Mouse (Mus musculus) CH12F3 (cell line): Measurements from ENCODE around the gene Lrrc63.
"Not testable (repeated sequence)": the region's sequence is repeated elsewhere in the genome, so short reads cannot be mapped to it uniquely, and the experiment has no call there.

ENCODE experiments used
- in situ Hi-C: fragments of 300-500 bp; cut with MboI; formaldehyde crosslinking; loops from 2 replicates; pipeline ENCODE4 v1.14.3; 2020; ENCODE audit warnings: low sequenced_read_pairs

The Lrrc63 gene

DNA sequence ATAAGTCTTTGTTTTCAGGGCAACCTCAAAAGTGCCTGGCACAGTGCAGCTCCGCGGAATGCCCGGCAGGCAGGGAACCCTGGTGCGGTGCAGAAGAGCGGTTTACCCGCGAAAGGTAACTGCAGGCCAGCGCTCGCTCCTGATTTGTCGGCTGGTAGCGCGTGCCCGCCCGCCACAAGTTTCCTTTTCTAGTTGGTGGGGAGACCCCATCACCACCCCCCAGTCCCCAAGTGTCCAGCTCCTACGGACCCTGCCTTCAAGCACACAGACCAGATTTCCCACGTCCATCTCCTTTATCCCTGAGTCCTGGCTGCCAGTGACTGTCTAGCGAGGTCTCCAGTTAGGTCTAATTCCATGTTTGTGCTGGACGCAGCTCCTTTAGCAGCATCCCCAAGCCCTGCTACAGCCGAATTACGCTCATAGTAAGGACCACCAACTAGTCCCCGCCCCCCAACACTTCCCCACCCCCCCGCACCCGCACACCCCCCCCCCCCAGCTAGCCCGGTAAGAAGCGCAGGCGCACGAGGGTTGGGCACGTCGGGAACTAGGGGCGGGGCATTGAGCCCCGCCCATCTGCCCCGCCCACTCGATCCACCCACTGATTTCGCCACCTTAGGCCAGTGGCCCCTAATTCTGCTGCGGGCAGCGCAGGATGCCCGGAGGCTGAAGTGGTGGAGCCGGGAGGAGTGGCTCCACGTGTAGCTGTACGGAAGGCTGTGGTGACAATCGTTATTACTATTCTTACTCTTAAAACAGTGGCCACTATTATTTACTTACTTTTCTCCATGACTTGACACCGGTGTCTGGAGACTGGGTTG, at the start of gene Lrrc63, which contains the start of gene Lcp1:
TSS of gene Lrrc63 (minus strand) at position 381 of the 818 bp plus-strand sequence.
TSS of gene Lcp1 (plus strand) at position 601 of the 818 bp plus-strand sequence.
- in situ Hi-C loops = no loop called here

DNA sequence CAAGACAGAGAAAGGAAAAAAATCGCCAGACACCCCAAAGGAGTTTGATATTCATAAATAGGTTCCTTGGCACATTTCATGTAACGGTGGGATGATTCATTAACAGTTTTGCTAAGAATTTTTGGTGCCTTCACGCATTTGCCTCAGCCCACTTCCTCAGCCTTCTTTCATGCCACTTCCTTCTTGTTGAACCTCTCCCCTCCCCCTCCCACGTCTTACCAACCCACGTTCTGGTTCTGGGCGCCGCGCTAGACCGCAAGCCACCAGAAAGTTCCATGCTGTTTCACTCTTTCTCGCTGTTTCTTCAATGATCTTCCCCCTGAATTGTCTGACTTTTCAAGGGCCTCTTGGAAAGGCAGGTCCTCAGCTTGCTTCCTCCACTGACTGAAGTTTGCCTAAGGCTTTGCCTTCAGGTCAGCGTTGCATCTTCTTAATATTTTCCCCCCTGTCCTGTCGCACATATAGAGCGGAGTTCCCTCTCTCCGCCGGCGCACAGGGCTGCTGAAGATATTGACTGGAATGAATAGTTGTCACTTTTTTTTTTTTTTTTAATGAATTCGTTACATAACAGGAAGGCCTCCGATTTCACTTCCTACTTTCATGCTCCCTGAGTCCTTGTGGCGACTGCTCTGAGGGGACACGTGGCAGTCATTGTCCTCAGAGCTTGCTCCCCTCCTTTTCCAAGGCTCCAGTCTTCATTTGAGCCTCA, 48.7 kb upstream of the Lrrc63 start:
- in situ Hi-C loops = no loop called here

DNA sequence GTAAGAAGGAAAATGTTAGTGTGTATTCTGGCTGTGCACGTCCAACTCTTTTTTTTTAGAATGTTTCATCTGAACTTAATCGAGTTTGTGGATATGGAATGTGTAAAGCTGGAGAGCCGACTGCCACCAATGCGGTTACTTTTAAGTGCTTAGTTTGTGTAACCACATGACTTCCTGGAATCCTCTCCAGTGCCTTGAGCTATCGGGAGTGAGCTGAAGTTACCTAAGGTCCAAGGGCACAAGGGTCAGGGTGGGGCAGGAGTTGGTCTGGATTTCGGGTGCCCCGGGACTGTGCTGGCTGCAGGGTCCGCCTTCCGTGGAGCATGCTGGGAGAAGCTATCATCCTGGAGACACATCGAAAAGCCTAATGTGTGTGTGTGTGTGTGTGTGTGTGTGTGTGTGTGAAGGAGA, 48.1 kb upstream of the Lrrc63 start:
- in situ Hi-C loops = no loop called here

DNA sequence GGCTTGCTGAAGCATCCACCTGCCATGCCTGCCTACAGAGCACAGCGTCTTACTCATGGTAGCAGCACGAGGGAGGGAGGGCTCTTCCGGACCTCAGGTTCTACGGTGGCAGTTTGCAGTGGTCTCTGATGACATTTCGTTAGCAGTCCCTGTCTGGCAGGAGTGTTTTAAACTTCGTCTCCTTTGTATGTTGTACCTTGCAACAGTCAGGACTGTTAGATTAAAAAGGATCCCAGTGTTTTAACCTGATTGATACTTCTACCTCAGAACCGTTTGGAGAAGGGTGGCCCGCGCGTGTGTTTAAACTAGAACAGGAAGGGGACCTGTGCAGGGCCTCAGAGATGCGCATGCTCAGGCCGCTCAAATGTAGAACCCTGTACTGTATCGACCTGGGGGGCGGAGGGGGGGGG, 47.7 kb upstream of the Lrrc63 start:
- in situ Hi-C loops = no loop called here

DNA sequence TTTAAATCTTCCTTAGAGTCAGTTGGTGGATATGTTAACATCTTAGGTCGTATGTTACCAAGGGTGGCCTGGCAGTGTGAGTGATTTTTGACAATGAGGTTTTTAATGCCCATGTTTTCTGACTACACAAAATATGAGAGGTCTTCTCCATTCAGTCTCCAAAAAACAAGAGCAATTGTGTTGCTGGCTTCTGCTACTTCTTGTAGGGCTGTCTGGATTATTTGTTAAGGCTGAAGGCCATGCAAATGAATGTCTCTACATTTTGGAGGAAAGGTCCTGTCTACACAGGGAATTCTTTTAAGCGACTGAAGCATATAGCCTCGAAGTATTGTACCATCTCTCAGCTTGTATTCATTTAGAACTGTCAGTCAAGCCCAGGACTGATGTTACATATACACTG, 46.7 kb upstream of the Lrrc63 start:
- in situ Hi-C loops = no loop called here

DNA sequence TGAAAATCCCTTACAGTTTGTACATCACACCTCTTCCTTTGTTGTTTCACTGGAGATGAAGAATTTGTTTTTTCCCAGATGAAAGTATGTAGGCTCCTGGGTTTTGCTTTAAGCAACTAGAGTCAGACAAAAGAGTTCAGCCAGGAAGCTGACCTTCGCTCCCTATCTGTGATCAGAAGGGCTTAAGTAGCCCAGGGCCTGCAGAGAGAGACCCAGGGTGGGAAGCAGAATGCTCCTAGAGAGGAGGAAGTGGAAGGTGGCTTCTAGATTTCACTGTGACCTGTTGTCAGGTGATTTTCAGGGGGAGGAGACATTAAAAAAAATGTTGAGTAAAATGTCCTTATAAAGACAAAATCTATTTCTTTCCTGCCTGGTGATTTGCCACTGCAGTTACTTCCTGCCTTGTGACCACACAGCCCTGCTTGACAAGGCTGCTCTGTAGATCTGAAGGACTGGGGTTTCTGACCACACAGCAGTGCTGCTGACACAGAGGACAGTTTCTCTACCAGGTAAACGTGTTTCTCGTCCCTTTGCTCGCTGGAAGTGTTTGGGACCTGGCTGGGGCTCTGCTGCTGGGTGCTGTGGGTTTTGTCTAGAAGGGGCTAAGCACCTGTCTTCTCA, 45.9 kb upstream of the Lrrc63 start:
- in situ Hi-C loops = no loop called here

DNA sequence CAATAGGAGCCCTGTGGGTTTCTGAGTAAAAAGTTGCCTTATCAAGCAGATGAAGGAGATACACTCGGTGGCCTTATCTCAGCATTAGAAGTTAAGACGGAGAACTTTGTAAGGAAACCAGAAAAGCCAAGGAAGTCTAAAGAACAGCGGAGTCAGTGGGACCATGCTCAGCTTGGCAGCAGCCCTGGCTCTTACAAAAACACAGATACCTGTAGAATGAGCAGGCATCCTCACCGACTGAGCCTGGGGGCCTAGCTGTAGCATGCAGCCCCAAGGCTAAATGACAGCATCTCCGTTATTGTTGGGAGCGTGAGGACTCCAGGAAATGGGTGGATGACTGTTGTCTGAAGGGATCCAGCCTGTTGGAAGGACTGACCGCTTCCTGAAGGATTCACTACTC, 45.1 kb upstream of the Lrrc63 start:
- in situ Hi-C loops = no loop called here

DNA sequence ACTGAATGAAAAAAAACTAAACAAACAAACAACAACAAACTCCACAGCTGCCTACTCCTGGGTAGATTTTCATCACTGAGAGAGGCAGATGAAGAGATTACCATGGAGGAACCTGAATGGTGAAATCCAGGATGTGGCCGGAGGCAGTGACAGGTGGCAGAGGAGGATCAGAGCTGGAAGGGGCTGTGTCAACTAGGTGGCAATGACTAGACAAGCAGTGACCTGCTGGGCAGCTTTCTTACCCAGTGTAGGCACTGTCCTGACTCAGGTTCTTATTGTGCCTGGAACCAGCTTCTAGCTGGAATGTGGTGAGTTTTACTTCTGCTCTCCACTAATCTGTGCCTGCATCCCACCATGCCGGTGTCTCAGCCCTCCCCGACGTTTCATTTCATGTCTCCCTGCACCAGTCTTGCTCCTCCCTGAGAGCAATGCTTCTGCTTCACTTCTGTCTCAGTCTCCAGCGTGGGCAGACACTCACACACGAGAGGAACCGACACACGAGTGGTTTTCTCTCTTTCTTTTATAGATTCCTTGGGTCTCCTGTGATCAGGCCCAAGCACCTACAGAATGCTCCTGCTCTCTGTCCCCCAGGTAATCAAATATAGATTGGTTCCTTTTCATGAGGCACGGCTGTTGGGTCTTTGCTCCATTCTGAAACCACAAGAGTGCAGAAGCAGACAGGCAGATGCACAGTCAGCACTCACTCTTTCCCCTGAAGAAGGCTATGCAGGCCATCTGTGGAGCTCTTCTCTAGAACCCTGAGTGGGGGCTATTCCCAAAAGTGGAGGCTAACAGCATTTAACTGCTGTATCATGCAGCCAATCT, 44.3 kb upstream of the Lrrc63 start:
- in situ Hi-C loops = no loop called here

DNA sequence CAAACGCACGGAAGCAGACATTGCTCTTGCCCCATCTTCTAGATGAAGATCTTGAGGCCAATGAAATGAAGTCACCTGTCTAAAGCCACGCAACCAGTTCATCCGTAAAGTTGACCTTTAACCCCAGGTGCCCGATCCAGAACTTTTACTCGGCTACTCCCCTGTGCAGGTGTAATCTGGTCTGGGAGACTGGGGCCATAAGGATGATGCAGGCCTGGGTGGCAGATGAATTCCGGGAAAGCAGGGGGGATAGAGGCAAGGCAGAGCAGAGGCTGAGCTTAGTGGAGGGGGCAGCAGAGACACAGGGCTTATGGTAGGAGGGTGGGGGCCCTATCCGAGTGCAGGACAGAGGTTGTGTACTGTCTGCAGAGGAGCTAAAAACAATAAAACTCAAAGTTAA, 43.6 kb upstream of the Lrrc63 start:
- in situ Hi-C loops = no loop called here

DNA sequence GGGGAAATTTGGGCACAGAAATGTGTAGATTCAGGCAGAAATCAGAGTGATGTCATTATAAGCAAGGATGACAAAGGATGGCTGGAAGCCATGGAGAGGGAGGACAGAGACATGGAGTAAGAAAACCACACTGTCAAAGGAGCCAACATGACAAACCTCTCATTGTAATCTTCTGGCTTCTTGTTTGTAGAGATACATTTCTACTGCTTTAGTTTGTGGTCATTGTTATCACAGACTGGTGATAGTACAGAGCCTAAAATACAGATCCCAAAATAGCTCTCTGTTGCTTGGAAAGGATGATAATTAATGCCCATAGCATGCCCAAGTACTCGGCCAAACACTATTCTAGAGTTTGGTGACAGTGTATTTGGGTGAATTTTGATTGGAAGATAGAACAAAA, 39.9 kb upstream of the Lrrc63 start:
- in situ Hi-C loops = no loop called here

DNA sequence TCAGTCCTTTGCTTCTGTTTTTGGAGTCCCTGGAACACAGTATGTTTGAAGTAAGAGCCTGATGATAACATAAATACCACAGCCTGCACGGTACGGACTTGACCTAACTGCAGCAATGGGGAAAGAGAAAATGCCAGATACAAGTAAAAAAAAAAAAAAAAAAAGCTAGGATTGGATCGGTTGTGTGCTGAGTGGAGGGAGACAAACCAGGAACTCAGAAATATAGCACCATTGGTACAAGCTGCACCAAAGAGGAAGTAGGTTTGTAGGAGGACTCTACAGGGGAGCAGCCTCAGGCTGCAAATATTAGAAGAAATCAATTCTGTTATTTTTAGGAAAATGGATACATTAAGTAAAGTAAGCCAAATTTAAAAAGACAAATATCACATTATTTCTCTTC, 37.8 kb upstream of the Lrrc63 start:
- in situ Hi-C loops = no loop called here

DNA sequence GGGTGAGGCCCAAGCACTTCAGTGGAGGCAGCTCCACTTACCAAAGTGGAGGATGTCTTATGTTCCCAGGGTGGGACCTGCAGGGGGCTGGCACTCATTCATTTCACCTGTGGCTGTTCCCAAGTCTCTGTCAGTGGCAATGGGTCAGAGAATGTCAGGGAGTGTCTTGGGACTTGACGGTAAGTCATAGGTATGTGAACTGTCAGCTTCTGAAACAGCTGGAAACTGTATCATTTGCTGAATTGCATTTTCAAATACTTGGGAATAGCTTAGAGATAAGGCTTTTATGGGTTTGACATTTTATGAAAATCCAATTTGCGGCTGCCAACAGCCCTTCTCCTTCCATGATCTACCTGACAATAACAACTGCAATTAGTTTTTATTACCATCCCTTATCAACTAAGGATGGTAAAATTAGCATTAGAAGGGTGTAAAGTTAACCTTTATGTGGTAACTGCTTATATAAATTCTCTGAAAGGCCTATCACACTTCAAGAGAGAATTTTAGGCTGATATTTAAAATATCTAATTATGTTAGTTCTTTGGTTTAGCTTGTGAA, 35.0 kb upstream of the Lrrc63 start:
- in situ Hi-C loops = no loop called here

DNA sequence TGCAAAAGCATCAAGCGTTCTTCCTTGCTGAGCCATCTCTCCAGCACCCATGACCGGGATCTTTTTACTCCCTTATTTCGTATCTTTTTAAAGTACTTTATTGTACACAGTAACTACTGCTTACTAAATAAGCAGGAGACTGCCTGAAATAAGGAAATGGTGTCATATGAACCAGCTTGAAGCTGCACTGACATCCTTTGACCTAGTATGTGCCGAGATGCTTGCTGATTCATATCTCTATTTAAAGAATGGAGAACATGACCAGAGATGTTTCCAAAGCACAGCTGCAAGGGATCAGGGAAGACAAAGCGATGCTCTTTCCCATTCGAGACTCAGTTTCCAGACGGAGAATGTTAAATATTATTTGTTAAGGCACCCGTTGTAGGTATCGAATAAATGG, 33.7 kb upstream of the Lrrc63 start:
- in situ Hi-C loops = no loop called here

DNA sequence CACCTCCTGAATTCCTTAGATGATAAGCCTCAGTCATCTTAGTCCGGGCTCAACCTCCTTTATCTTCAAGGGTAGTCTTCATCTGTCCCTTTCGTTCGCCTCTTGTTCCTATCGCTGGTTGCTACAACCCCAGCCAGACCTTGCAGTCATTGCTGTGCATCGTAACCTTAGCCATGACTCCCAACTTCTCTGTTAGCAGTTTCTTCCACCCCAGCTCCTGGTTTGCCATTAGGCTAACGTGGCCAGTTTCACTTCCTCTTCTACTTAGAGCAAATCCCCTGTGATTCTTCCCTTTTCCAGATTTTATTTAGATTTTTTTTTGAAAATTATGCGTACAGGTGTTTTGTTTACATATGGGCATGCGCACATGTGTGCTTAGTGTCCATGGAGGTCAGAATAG, 33.2 kb upstream of the Lrrc63 start:
- in situ Hi-C loops = no loop called here

DNA sequence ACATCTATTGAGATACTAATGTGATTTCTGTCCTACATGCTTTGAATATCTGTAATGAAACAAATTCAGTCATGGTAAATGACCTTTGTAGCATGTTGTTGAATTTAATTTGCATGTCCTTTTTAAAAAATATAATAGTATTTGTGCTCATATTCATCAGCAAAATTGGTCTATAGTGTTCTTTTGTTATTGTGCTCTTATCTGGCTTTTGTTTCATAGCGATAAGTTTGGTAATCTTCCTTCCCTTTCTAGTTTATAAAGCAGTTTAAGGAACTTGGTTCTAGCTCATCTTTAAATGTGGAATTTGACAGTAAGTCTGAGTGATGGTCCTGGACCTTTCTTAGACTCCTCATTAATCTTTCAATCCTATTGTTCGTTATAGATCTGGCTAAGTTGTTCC, 28.7 kb upstream of the Lrrc63 start:
- in situ Hi-C loops = no loop called here

DNA sequence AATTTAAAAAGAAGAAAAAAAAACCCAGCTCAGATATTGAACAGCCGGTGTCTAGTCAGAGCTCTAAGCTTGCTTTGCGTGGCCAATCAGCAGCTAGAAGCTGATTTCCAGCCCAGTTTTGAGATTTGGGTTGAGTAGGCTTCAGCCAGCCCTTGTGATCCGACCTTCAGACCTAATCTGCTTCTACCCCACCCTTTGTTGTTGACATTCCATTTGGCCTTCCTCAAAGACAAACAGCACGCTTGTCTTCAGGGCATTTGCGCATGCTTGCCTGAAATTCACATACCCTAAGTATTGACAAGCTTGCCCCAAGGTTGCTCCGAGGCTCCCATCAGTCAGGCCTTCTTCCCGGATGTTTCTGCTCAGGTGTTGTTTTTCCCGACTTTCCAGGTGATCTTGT, 23.8 kb upstream of the Lrrc63 start:
- in situ Hi-C loops = no loop called here

DNA sequence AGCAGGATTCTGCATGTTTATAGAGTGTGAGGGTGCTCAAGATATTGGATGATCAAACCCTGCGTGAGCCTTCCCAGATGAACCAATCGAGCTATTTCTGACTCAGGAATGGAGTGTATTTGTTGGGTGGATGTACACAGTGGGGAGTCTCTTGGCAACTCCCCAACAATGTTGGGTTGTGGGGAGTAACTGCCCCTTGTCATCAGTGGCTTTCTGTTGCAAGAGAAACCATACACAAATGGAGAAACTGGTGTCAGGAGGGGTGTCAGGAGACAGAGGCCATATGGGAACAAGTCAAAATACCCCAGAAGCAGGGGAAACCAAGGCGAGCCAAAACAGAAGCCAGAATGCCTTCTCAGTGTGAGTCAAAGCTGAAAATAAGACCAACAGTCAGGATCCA, 20.5 kb upstream of the Lrrc63 start:
- in situ Hi-C loops = no loop called here

DNA sequence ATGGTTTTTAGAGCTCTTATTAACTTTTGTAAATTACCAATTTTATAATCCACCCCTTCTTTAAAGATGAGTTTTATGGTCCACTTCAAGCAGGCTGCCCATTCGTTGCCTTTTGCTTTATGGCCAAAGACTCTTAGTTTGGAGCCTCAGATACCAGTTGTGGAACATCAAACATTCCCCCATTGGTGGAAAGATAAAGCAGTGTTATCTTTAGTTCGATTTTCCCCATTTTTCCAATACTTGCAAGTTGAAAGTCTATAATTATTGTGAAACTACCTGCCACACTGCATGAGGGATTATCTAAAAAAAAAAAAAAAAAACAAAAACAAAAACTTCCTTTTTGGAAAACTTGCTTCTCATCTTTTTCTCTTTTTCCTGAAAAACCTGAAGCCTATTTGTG, 20.0 kb upstream of the Lrrc63 start:
- in situ Hi-C loops = no loop called here

DNA sequence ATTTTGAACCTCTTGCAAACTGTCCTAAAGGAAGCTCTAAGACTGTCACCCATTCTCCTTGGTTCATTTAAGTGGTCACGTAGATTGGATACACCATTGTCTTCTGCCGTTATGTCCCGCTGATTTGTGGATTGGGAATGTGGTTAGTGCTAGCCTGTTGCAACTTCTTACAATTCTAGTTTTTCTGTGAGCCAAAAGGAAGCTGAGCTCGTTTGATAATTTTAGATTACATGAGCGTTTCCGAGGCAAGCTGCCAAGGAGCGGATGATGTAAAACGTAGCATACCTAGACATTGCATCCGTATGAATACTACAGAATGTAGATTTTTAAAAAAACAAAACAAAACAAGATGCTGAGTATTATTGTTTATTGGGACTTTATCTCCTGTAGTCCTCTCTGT, 17.5 kb upstream of the Lrrc63 start:
- in situ Hi-C loops = no loop called here

DNA sequence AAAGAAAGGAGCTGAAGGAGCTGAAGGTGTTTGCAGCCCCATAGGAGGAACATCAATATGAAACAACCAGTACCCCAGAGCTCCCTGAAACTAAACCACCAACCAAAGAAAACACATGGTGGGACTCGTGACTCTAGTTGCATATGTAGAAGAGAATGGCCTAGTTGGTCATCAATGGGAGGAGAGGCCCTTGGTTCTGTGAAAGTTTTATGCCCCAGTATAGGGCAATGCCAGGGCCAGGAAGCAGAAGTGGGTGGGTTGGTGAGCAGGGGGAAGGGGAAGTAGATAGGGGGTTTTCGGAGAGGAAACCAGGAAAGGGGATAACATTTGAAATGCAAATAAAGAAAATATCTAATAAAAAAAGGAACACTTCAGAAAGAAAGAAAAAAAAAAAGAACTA, 17.0 kb upstream of the Lrrc63 start:
- in situ Hi-C loops = not testable (repeated sequence)

DNA sequence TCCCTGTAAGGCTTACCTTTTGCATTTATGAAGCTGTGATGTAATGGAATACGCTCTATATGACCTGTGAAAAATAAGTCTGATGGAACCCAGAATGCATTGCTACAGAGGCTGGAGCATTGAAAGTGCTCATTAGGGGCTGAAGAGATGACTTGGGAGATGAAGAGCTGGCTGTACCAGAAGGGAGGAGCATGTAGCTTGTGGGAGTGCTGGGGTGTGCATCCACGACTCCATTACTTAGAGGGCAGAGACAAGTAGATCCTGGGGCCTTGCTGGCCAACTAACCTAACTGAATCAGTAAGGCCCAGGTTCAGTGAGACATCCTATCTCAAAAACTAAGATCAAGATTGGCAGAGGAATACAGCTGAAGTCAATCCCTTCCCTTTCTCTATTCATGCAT, 8.5 kb upstream of the Lrrc63 start:
- in situ Hi-C loops = no loop called here
